Mouse (Mus musculus) megakaryocyte-erythroid progenitor cell, adult 5 weeks (primary cell): ENCODE data around the gene Gm3183. TPM values are rescaled to one million over a fixed set of nuclear protein-coding genes. Genes with fewer than 3 reads are reported as not detected.

ENCODE experiments used
- polyA plus RNA-seq: library from polyadenylated mRNA; stranded (reverse); fragments of >175 nt; gene quantifications from 2 replicates; pipeline ENCODE4 v1.2.3, GENCODE M21; 2012

Gm3183 gene
- polyA plus RNA-seq = not detected in 2 replicates

DNA sequence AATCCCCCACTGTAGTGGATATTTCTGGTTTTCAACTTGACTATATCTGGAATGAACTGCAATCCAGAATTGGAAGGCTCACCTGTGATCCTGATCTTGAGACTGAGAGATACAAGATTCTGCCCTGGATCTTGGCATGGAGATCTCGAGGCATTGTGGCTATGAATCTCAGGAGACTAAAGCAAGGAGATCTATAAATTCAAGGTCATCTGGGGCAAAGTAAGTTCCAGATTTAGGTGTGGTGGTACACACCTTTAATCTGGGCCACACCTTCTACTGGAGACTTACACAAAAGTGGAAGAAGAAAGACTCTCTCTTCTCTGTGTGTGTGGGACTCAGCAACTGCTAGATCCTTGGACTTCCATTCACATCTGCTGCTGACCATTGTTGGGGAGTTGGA lies at the start of gene Gm3183:
Gene Gm3183, plus strand, starts transcription at position 301 of the 400 bp plus-strand sequence.

Other genes with a start within 250 kb of the Gm3183 start
- gene Gm3147, start 249.1 kb upstream of the Gm3183 start, polyA plus RNA-seq = not detected in 2 replicates
- gene Gm6509, start 241.5 kb upstream of the Gm3183 start, polyA plus RNA-seq = not detected in 2 replicates
- gene Gm6205, start 217.1 kb upstream of the Gm3183 start, polyA plus RNA-seq = not detected in 2 replicates
- not detected in 2 replicates for gene Gm6367, start 123.2 kb downstream of the Gm3183 start, polyA plus RNA-seq
- not detected in 2 replicates for gene Gm7942, start 241.5 kb downstream of the Gm3183 start, polyA plus RNA-seq